Mouse (Mus musculus) forebrain, postnatal 0 days (tissue): Measurements from ENCODE around the gene Rab32. TPM values are rescaled to one million over a fixed set of nuclear protein-coding genes. Genes with fewer than 3 reads are reported as not detected.
"Not testable (repeated sequence)": the region's sequence is repeated elsewhere in the genome, so short reads cannot be mapped to it uniquely, and the experiment has no call there.

ENCODE experiments used
- ATAC-seq: fragments of 200-750 bp; cut with Nextera tagmentation; 2 replicates; pipeline ENCODE4 v1.8.0; 2017; ENCODE audit warnings: mild to moderate bottlenecking, moderate library complexity
- DNase-seq: peaks from one replicate; pipeline ENCODE4 v3.0.0-alpha.2; 2015
- H3K27ac ChIP-seq: fragments of 300-500 bp; sonication (generic); 2 replicates; pipeline ENCODE4 v1.5.1; 2014; ENCODE audit warnings: low read depth, mild to moderate bottlenecking, antibody characterized with exemption, low read length, moderate library complexity, mixed read lengths
- H3K27me3 ChIP-seq: fragments of 300-500 bp; sonication (generic); 2 replicates; pipeline ENCODE4 v1.6.1; 2014; ENCODE audit warnings: mild to moderate bottlenecking, low read length, mixed read lengths; ENCODE audit not compliant: insufficient read depth
- H3K36me3 ChIP-seq: fragments of 300-500 bp; sonication (generic); 2 replicates; pipeline ENCODE4 v1.6.1; 2014; ENCODE audit warnings: mild to moderate bottlenecking, moderate library complexity; ENCODE audit not compliant: insufficient read depth
- H3K4me1 ChIP-seq: fragments of 300-500 bp; sonication (generic); 2 replicates; pipeline ENCODE4 v1.6.1; 2014; ENCODE audit warnings: antibody characterized with exemption; ENCODE audit not compliant: insufficient read depth
- H3K4me2 ChIP-seq: fragments of 300-500 bp; sonication (generic); 2 replicates; pipeline ENCODE4 v1.6.1; 2014; ENCODE audit warnings: low read depth, mild to moderate bottlenecking, moderate library complexity
- H3K4me3 ChIP-seq: fragments of 300-500 bp; sonication (generic); 2 replicates; pipeline ENCODE4 v1.5.1; 2014; ENCODE audit warnings: low read depth, low read length, mixed read lengths
- H3K9ac ChIP-seq: fragments of 300-500 bp; sonication (generic); 2 replicates; pipeline ENCODE4 v1.6.1; 2014; ENCODE audit warnings: mild to moderate bottlenecking
- H3K9me3 ChIP-seq: fragments of 300-500 bp; sonication (generic); 2 replicates; pipeline ENCODE4 v1.6.1; 2016; ENCODE audit warnings: low read length
- CTCF ChIP-seq: sonication (generic); IDR thresholded peaks from 2 replicates; pipeline ENCODE4 v1.5.1; 2016; ENCODE audit warnings: antibody characterized with exemption, control low read depth, low read depth
- WGBS: fragments of 180-500 bp; shearing (Covaris S2); extraction: QIAGEN DNeasy Blood & Tissue Kit; methylation state at CpG from one replicate; pipeline ENCODE4 v1.1.7; 2014; 5-methylcytosine and 5-hydroxymethylcytosine counted together
- polyA plus RNA-seq: library from polyadenylated mRNA; unstranded; fragments of >200 nt; fragmentation: Nextera tagmentation; extraction: Ambion mirVana; gene quantifications from 2 replicates; pipeline ENCODE4 v1.2.1, GENCODE M21; 2015
- total RNA-seq: library from RNA; depleted of rRNA; stranded (reverse); fragments of >200 nt; gene quantifications from 2 replicates; pipeline ENCODE4 v1.2.3, GENCODE M21; 2014; rRNA removed

Rab32 gene
- total RNA-seq = 3.2 TPM in 2 replicates
- polyA plus RNA-seq = 3.5 and 3.6 TPM in 2 replicates

GRCm38 (mm10) chr10:10557570-10558336, at the start of gene Rab32:
Gene Rab32, minus strand, starts transcription at chr10:10558265.
- no peaks in the 10 kb centered on the region for H3K36me3 ChIP-seq
- peak within 1 kb of the TSS; percentile 100 for H3K4me2 ChIP-seq
- peak within 1 kb of the TSS; percentile 47 for H3K9ac ChIP-seq
- WGBS = 1% methylated on average over 51 of the region's 51 CpGs
- H3K27ac ChIP-seq = no peak within 1 kb of the TSS
- no peaks in the 10 kb centered on the region for H3K9me3 ChIP-seq
- H3K4me1 ChIP-seq = peaks cover 10% of the 10 kb centered on the region; the same call in 1 of the 2 replicates
- ATAC-seq = peak; percentile 98
- no peaks in the 10 kb centered on the region for H3K27me3 ChIP-seq
- peak; percentile 80 for DNase-seq
- peak; percentile 93 for TF ChIP-seq CTCF
- peak within 1 kb of the TSS; percentile 53 for H3K4me3 ChIP-seq

GRCm38 (mm10) chr10:10600771-10601170, 42.7 kb upstream of the Rab32 start:
- H3K4me1 ChIP-seq = no peaks in the 10 kb centered on the region
- H3K36me3 ChIP-seq = no peaks in the 10 kb centered on the region
- WGBS = 77% methylated on average over 3 of the region's 3 CpGs
- H3K4me3 ChIP-seq = no peak overlapping the region
- H3K9ac ChIP-seq = no peak overlapping the region
- no peak; the same call in 1 of the 2 replicates for TF ChIP-seq CTCF
- no peaks in the 10 kb centered on the region for H3K9me3 ChIP-seq
- H3K4me2 ChIP-seq = no peak overlapping the region
- H3K27ac ChIP-seq = no peak overlapping the region
- H3K27me3 ChIP-seq = no peaks in the 10 kb centered on the region
- DNase-seq = no peak
- no peak for ATAC-seq

GRCm38 (mm10) chr10:10597495-10597894, 39.4 kb upstream of the Rab32 start:
- H3K4me1 ChIP-seq, H3K27ac ChIP-seq, H3K36me3 ChIP-seq, H3K4me2 ChIP-seq, H3K9ac ChIP-seq, H3K9me3 ChIP-seq, H3K27me3 ChIP-seq, H3K4me3 ChIP-seq: not testable (repeated sequence)
- ATAC-seq (peak; percentile 78), DNase-seq (peak; percentile 26)
- 78% methylated on average over 2 of the region's 2 CpGs for WGBS
- peak; percentile 34; the same call in 1 of the 2 replicates for TF ChIP-seq CTCF

GRCm38 (mm10) chr10:10580811-10581210, 22.7 kb upstream of the Rab32 start:
- ATAC-seq = no peak
- no peak for TF ChIP-seq CTCF
- no peak for DNase-seq
- no peak overlapping the region for H3K27ac ChIP-seq
- no peaks in the 10 kb centered on the region for H3K9me3 ChIP-seq
- 84% methylated on average over 3 of the region's 3 CpGs for WGBS
- H3K4me3 ChIP-seq = no peak overlapping the region
- H3K9ac ChIP-seq = no peak overlapping the region
- no peaks in the 10 kb centered on the region for H3K36me3 ChIP-seq
- H3K4me2 ChIP-seq = no peak overlapping the region
- no peaks in the 10 kb centered on the region for H3K4me1 ChIP-seq
- no peaks in the 10 kb centered on the region for H3K27me3 ChIP-seq

- H3K36me3 ChIP-seq = no peaks in the 10 kb centered on the region
- H3K9me3 ChIP-seq = no peaks in the 10 kb centered on the region
- no peak overlapping the region for H3K27ac ChIP-seq
- no peak overlapping the region for H3K4me2 ChIP-seq
- no peak overlapping the region for H3K9ac ChIP-seq
- no peak for DNase-seq
- 77% methylated on average over 1 of the region's 1 CpGs for WGBS
- ATAC-seq = no peak
- H3K4me3 ChIP-seq = no peak overlapping the region
- no peaks in the 10 kb centered on the region for H3K4me1 ChIP-seq
- H3K27me3 ChIP-seq = no peaks in the 10 kb centered on the region
- no peak for TF ChIP-seq CTCF
These were observed 21.8 kb upstream of the Rab32 start for GRCm38 (mm10) chr10:10579821-10580220.

DNA sequence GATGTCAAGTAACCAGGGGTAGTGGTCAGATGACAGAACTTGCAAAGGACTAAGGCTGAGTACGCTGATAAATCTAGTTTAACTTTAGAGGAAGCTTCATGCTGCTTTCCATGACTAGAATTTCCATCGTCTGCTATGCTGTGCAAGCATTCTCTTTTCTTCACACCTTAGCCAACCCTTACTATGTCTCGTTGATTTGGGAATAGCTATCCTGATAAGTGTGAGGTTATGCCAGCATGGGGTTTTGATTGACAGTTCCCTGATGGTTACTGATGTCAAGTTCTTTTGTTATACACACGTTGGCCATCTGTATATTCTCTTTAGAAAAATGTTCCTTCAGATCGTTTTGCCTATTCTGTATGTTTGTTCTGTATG, 259 bp upstream of the Rab32 start:
- DNase-seq (no peak), ATAC-seq (no peak; the same call in 1 of the 2 replicates)
- no peak for TF ChIP-seq CTCF
- H3K36me3 ChIP-seq = no peaks in the 10 kb centered on the region
- no peaks in the 10 kb centered on the region for H3K27me3 ChIP-seq
- H3K9ac ChIP-seq = peak overlapping the region; percentile 47
- no peaks in the 10 kb centered on the region for H3K9me3 ChIP-seq
- peaks cover 10% of the 10 kb centered on the region; the same call in 1 of the 2 replicates for H3K4me1 ChIP-seq
- H3K27ac ChIP-seq = no peak overlapping the region
- 27% methylated on average over 5 of the region's 5 CpGs for WGBS
- peak overlapping the region; percentile 53 for H3K4me3 ChIP-seq
- H3K4me2 ChIP-seq = peak overlapping the region; percentile 100

GRCm38 (mm10) chr10:10557085-10557484, 980 bp downstream of the Rab32 start:
- no peaks in the 10 kb centered on the region for H3K27me3 ChIP-seq
- H3K9me3 ChIP-seq = no peaks in the 10 kb centered on the region
- H3K27ac ChIP-seq = no peak overlapping the region
- peak overlapping the region; percentile 53 for H3K4me3 ChIP-seq
- H3K9ac ChIP-seq = no peak overlapping the region
- DNase-seq (peak; percentile 9), ATAC-seq (no peak)
- no peak for TF ChIP-seq CTCF
- 6% methylated on average over 8 of the region's 8 CpGs for whole genome bisulfite sequencing
- H3K4me2 ChIP-seq = peak overlapping the region; percentile 100
- peaks cover 10% of the 10 kb centered on the region; the same call in 1 of the 2 replicates for H3K4me1 ChIP-seq
- H3K36me3 ChIP-seq = no peaks in the 10 kb centered on the region
